Mouse (Mus musculus) stomach, postnatal 0 days (tissue): ENCODE measurements at regions not wholly inside any gene's neighbourhood (a gene's known extent, or its start where the extent isn't known, plus 50 kb on each side); places are given as distances from the start of the nearest gene placed in this dataset.

Experiments
- CTCF ChIP-seq: IDR thresholded peaks from 2 replicates; pipeline ENCODE4 v1.5.1; 2016; ENCODE audit warnings: antibody characterized with exemption, low read depth, mild to moderate bottlenecking, moderate library complexity
- EP300 ChIP-seq: optimal IDR thresholded peaks from 2 replicates; pipeline ENCODE3; 2016; ENCODE audit warnings: antibody characterized with exemption

- TF ChIP-seq CTCF (no peak), EP300 (no peak)
Observed at GRCm38 (mm10) chr1:96563279-96563910, 308.6 kb downstream of the Slco4c1 start.
